Mouse (Mus musculus) stomach, embryonic 14.5 days (tissue): ENCODE measurements around the gene Khk. TPM values are rescaled to one million over a fixed set of nuclear protein-coding genes. Genes with fewer than 3 reads are reported as not detected.

Experiments used
- ATAC-seq: fragments of 200-750 bp; cut with Nextera tagmentation; 2 replicates; pipeline ENCODE4 v1.8.0; 2017; ENCODE audit warnings: low read depth, moderate TSS enrichment; ENCODE audit not compliant: insufficient number of reproducible peaks, insufficient read depth, low FRiP score
- H3K27ac ChIP-seq: fragments of 300-500 bp; sonication (generic); 2 replicates; pipeline ENCODE4 v1.5.1; 2014; ENCODE audit warnings: mild to moderate bottlenecking, low read length, moderate library complexity, mixed read lengths
- H3K27me3 ChIP-seq: fragments of 300-500 bp; sonication (generic); 2 replicates; pipeline ENCODE4 v1.6.1; 2014; ENCODE audit warnings: low read length, control low read depth, mixed read lengths; ENCODE audit not compliant: control insufficient read depth, insufficient read depth
- H3K36me3 ChIP-seq: fragments of 300-500 bp; sonication (generic); 2 replicates; pipeline ENCODE4 v1.6.1; 2014; ENCODE audit warnings: mild to moderate bottlenecking, control low read depth, low read length, moderate library complexity, mixed read lengths; ENCODE audit not compliant: control insufficient read depth, insufficient read depth
- H3K4me1 ChIP-seq: fragments of 300-500 bp; sonication (generic); 2 replicates; pipeline ENCODE4 v1.6.1; 2014; ENCODE audit warnings: low read length, control low read depth, mixed read lengths; ENCODE audit not compliant: control insufficient read depth, insufficient read depth
- H3K4me2 ChIP-seq: fragments of 300-500 bp; sonication (generic); replicated peaks from 2 replicates; pipeline ENCODE4 v1.6.1; 2014; ENCODE audit warnings: low read depth, low read length, control low read depth
- H3K4me3 ChIP-seq: fragments of 300-500 bp; sonication (generic); 2 replicates; pipeline ENCODE4 v1.5.1; 2014; ENCODE audit warnings: low read depth, low read length, control low read depth
- H3K9ac ChIP-seq: fragments of 300-500 bp; sonication (generic); replicated peaks from 2 replicates; pipeline ENCODE4 v1.6.1; 2014; ENCODE audit warnings: low read depth, mild to moderate bottlenecking, control low read depth, low read length, moderate library complexity, mixed read lengths
- H3K9me3 ChIP-seq: fragments of 300-500 bp; sonication (generic); 2 replicates; pipeline ENCODE4 v1.6.1; 2016; ENCODE audit warnings: low read depth, low read length, control low read depth; ENCODE audit not compliant: control insufficient read depth
- WGBS: fragments of 180-500 bp; shearing (Covaris S2); extraction: QIAGEN DNeasy Blood & Tissue Kit; methylation state at CpG from one replicate; pipeline ENCODE4 v1.1.7; 2014; 5-methylcytosine and 5-hydroxymethylcytosine counted together
- polyA plus RNA-seq: library from polyadenylated mRNA; unstranded; fragments of >200 nt; fragmentation: Nextera tagmentation; extraction: Ambion mirVana; gene quantifications from 2 replicates; pipeline ENCODE4 v1.2.1, GENCODE M21; 2014

Gene Khk
- polyA plus RNA-seq, 1 experiment from 2014 or later: 24.2 TPM

- WGBS: 20% methylated on average over 13 of the region's 13 CpGs
- H3K36me3 ChIP-seq: peaks cover 13% of the 10 kb centered on the region
- peaks cover 57% of the 10 kb centered on the region for H3K4me1 ChIP-seq
- peak overlapping the region; percentile 81; the same call in 1 of the 2 replicates for H3K4me3 ChIP-seq
- peak; percentile 56 for ATAC-seq
- peak overlapping the region; percentile 93 for H3K4me2 ChIP-seq
- no peaks in the 10 kb centered on the region for H3K9me3 ChIP-seq
- H3K27ac ChIP-seq: peak overlapping the region; percentile 100
- H3K27me3 ChIP-seq: no peaks in the 10 kb centered on the region
- H3K9ac ChIP-seq: peak overlapping the region; percentile 47
These were observed 12.6 kb upstream of the Khk start for GRCm38 (mm10) chr5:30908426-30909299.

GRCm38 (mm10) chr5:30909300-30909659 is 12.0 kb upstream of the Khk start:
- H3K4me1 ChIP-seq: peaks cover 57% of the 10 kb centered on the region
- no peaks in the 10 kb centered on the region for H3K27me3 ChIP-seq
- H3K4me2 ChIP-seq: peak overlapping the region; percentile 93; the same call in 1 of the 2 replicates
- H3K4me3 ChIP-seq: no peak overlapping the region
- H3K27ac ChIP-seq: peak overlapping the region; percentile 100
- 12% methylated on average over 7 of the region's 7 CpGs for WGBS
- H3K36me3 ChIP-seq: peaks cover 10% of the 10 kb centered on the region
- no peak for ATAC-seq
- H3K9me3 ChIP-seq: no peaks in the 10 kb centered on the region
- H3K9ac ChIP-seq: no peak overlapping the region

GRCm38 (mm10) chr5:30909863-30910262 is 11.4 kb upstream of the Khk start:
- Histone ChIP-seq H3K36me3 (peaks cover 6% of the 10 kb centered on the region), H3K27ac (peak overlapping the region; percentile 100), H3K4me2 (no peak overlapping the region), H3K9ac (no peak overlapping the region), H3K9me3 (no peaks in the 10 kb centered on the region), H3K27me3 (no peaks in the 10 kb centered on the region), H3K4me3 (no peak overlapping the region), H3K4me1 (peaks cover 57% of the 10 kb centered on the region)
- 80% methylated on average over 7 of the region's 7 CpGs for WGBS
- ATAC-seq: no peak

DNA sequence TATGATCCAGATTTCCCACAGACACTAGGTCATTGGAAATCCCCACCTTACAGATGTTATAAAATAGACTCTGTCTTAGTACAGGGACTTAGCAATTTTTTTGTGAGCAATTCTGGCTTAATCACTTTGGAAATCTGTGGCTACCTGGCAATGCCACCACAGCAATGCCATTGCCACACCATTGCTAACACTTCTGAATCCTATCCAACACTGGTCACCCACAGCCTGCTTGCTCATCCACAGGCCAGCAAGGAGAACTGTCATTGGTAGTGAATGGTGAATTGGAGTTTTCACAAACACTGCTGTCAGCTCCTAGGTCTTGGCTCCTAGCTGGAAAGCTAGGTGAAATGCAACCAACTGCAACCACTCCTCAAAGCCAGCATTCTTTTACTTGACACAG is 10.8 kb upstream of the Khk start:
- Histone ChIP-seq H3K4me2 (no peak overlapping the region), H3K4me1 (peaks cover 58% of the 10 kb centered on the region), H3K36me3 (peaks cover 3% of the 10 kb centered on the region; the same call in 1 of the 2 replicates), H3K27me3 (no peaks in the 10 kb centered on the region), H3K9me3 (no peaks in the 10 kb centered on the region), H3K4me3 (no peak overlapping the region), H3K9ac (no peak overlapping the region), H3K27ac (peak overlapping the region; percentile 96; the same call in 1 of the 2 replicates)
- ATAC-seq: no peak

DNA sequence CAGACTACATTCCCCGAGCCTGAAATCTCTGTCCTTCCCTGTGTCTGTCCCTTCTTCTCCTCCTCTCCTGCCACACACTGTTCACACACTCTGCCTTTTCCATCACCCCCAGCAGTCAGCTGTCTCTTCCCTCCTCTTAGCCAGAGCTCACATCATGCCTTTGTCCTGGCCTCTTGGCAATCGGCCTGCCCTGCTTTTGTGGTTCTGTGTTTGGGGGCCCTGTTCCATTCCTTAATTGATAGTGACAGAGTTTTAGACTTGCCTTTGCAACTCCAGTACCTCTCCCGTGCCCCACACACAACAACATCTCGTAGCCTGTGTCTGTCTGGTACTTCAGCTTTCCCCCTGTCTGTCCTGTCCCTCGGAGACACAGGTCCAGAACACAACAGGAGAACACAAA is 9.1 kb upstream of the Khk start:
- H3K27ac ChIP-seq: peak overlapping the region; percentile 96
- H3K4me1 ChIP-seq: peaks cover 56% of the 10 kb centered on the region
- H3K9me3 ChIP-seq: no peaks in the 10 kb centered on the region
- peaks cover 4% of the 10 kb centered on the region for H3K36me3 ChIP-seq
- H3K9ac ChIP-seq: no peak overlapping the region
- ATAC-seq: no peak
- no peak overlapping the region for H3K4me3 ChIP-seq
- WGBS: 63% methylated on average over 5 of the region's 5 CpGs
- H3K4me2 ChIP-seq: 0 out of 2 replicates have a peak overlapping the region, but pooled peaks have one; percentile 0
- no peaks in the 10 kb centered on the region for H3K27me3 ChIP-seq

- ATAC-seq: peak; percentile 68
- H3K27me3 ChIP-seq: no peaks in the 10 kb centered on the region
These were observed 8.0 kb upstream of the Khk start, which contains the start of gene Emilin1 for GRCm38 (mm10) chr5:30913060-30913841. Gene Emilin1, plus strand, starts transcription at chr5:30913402.

GRCm38 (mm10) chr5:30914101-30914635 is 7.1 kb upstream of the Khk start:
- Histone ChIP-seq H3K9ac (peak overlapping the region; percentile 77), H3K27me3 (no peaks in the 10 kb centered on the region), H3K4me1 (peaks cover 45% of the 10 kb centered on the region), H3K4me3 (peak overlapping the region; percentile 43), H3K9me3 (no peaks in the 10 kb centered on the region), H3K36me3 (peaks cover 24% of the 10 kb centered on the region), H3K27ac (peak overlapping the region; percentile 96), H3K4me2 (peak overlapping the region; percentile 89)
- WGBS: 31% methylated on average over 7 of the region's 7 CpGs
- ATAC-seq: no peak

More at GRCm38 (mm10) chr5:30913060-30913841, 8.0 kb upstream of the Khk start, which contains the start of gene Emilin1:
- peak within 1 kb of the TSS; percentile 43 for H3K4me3 ChIP-seq
- WGBS: 16% methylated on average over 13 of the region's 13 CpGs
- H3K27ac ChIP-seq: peak within 1 kb of the TSS; percentile 96
- peak within 1 kb of the TSS; percentile 77 for H3K9ac ChIP-seq
- no peaks in the 10 kb centered on the region for H3K9me3 ChIP-seq
- H3K36me3 ChIP-seq: peaks cover 15% of the 10 kb centered on the region
- H3K4me2 ChIP-seq: peak within 1 kb of the TSS; percentile 89
- H3K4me1 ChIP-seq: peaks cover 52% of the 10 kb centered on the region

DNA sequence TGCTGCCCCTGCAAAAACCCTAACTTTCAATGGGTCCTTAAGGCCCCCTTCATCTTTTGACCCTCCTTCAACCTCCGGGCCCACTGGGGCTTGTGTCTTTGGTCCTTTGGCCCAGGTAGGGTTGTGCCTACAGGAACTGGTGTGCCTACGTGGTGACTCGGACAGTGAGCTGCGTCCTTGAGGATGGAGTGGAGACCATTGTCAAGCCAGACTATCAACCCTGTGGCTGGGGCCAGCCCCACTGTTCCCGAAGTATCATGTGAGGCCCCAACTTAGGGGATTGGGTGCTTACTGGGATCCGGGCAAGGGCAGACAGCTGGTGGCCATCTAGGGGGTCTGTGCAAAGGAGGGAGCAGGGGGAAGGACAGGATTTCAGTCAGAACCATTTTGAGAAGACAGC is 6.4 kb upstream of the Khk start:
- H3K4me1 ChIP-seq: peaks cover 38% of the 10 kb centered on the region
- no peak for ATAC-seq
- no peaks in the 10 kb centered on the region for H3K9me3 ChIP-seq
- H3K27me3 ChIP-seq: no peaks in the 10 kb centered on the region
- peak overlapping the region; percentile 89 for H3K4me2 ChIP-seq
- 43% methylated on average over 6 of the region's 6 CpGs for WGBS
- peak overlapping the region; percentile 43 for H3K4me3 ChIP-seq
- peak overlapping the region; percentile 77 for H3K9ac ChIP-seq
- peak overlapping the region; percentile 96 for H3K27ac ChIP-seq
- H3K36me3 ChIP-seq: peaks cover 26% of the 10 kb centered on the region
